Mouse (Mus musculus) spleen, postnatal 36 days (tissue): Measurements from ENCODE around the gene Scube1.
A peak's percentile ranks its signal among the peaks of the same experiment; 100 is the strongest.

Source experiments
- DNase-seq, 2 experiments: peaks; one replicate each; pipeline ENCODE4 v3.0.0; 2022; ENCODE audit warnings: low spot score in 2 of 2, mixed read lengths in 1 of 2

The Scube1 gene

GRCm38 (mm10) chr15:83565434-83565833 lies 159.4 kb downstream of the Scube1 start:
- peak; percentile 38 to 61 for DNase-seq

DNA sequence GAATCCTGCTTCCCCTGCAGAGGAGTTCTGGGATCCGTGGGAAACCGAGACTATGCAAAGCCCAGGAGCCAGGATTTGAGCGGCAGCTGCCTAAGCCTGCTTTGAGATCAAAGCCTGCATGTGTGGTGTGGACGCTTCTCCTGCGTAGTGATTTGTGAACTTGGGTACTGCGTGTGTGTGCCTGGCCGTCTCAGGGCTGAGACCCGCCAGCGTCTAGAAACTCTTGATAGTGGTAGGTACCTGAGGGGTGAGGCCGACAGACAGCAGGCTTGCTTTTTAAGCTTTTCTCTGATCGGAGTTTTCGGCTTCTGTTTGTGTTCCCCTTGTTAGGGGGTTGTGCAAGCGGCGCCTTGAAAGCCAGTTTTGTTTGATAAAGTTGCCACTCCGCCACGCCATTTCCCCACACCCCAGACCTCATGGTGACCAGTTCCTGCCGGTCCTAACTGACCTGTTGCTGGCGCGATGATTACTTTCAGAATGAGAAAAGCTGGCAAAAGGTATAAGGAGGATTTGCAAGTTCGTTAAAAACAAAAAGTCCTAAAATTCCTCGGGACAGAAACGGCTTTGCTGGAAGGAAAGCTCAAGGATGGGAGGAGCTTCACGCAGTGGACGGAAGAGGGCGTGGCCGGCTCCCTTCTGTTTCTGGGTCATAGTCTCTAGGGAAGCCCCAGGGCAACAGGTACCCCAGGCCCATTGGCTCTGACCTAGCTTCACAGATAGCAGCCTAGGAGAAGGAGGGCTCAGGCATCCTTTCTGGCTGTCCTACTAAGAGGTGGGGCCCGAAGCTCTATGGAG lies 160.8 kb downstream of the Scube1 start:
- DNase-seq, result peak; percentile 53 to 65

DNA sequence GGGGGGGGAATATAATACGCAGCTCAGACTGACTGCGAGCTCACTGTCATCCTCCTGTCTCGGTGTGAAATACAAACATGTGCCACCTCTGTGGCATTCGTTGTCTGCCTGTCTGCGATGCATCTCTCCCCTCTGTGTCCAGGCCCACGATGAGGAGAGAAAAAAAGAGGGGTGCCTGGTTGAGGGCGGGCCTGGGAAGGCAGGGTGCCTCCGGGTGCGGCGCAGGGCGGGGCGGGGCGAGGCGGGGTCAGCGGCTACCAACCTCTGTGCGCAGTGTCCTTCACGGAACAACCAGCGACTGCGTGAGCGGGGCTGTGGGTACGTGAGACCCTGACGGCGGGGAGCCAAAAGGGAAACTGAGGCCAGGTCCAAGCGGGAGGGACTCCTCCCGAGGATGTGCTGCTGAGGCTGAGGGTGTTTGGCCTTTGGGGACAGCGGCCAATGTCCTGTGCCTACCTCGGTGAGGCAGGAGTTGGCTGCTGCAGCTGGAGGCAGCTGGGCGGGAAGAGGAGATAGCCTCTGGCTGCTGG lies 161.4 kb downstream of the Scube1 start, which contains the start of the genes Tspo and Mcat:
Gene Tspo (plus strand): TSS at position 266 of the 530 bp plus-strand sequence.
Gene Mcat (minus strand): TSS at position 461 of the 530 bp plus-strand sequence.
- DNase-seq, result peak; percentile 80 to 83

GRCm38 (mm10) chr15:83562626-83563270 lies 162.1 kb downstream of the Scube1 start:
- DNase-seq, result peak; percentile 85 to 90

DNA sequence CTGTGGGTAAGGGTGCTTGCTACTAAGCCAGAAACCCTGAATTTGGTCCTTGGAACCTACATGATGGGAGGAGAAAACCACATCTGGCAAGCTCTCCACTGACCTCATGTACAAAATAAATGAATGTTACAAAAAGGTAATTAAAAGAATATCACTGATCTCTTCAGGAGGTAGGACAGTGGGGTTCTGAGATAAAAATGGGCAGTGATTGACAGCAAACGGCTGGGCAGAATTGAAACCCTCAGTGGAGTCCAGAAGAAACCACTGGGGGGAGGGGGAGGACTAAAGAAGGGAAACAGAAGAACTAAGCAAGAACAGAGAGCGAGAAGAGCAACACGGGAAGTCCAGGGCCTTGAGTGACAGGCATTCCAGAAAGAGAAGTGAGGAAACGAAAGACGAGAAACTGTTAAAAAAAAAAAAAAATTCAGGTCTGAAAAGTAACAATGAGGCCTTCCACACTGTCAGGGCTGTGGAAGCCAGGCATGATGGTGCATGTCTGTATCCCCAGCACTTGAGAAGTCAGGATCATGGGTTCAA lies 163.8 kb downstream of the Scube1 start:
- DNase-seq, result peak in 1 of 2 experiments; percentile 18

- DNase-seq, result peak; percentile 85 to 91
Measured at GRCm38 (mm10) chr15:83555161-83555974, 169.5 kb downstream of the Scube1 start.
